Mouse (Mus musculus) thymus, adult 2 months (tissue): ENCODE data around the gene Slc38a10.

Experiments used
- CTCF ChIP-seq: fragments of 200-500 bp; IDR thresholded peaks from 2 replicates; pipeline ENCODE4 v1.5.1; 2012; ENCODE audit warnings: mild to moderate bottlenecking, control low read depth, low read length, moderate library complexity, borderline replicate concordance; ENCODE audit not compliant: control insufficient read depth, poor library complexity, insufficient read depth; ENCODE audit errors: extremely low read depth
- POLR2A ChIP-seq: fragments of 200-500 bp; IDR thresholded peaks from 2 replicates; pipeline ENCODE4 v1.6.1; 2012; ENCODE audit warnings: mild to moderate bottlenecking, low read length, control low read depth, moderate library complexity; ENCODE audit not compliant: control insufficient read depth, poor library complexity, insufficient read depth; ENCODE audit errors: extremely low read depth

DNA sequence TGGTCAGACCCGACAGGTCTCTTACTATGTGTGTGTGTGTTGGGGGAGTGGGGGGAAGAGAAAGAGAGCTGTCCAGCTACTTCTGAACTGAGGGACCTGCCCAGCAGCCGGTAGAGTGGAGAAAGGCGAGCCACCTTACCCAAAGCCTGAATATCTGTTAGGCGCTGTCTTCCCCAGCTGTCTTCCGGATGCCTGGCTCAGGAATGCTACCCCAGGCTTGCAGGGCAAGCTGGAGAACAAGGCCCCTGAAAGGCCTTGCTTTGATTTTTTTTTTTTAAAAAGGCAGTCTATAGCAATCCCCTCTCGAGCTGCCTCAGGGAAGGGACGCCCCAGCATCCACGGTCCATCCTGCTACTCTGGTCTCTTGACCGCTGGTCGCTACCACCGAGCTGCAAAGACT lies 32.6 kb upstream of the Slc38a10 start:
- no peak for TF ChIP-seq CTCF
- no peak for TF ChIP-seq POLR2A
